Mouse (Mus musculus) erythroid progenitor cell, adult 5-6 weeks (primary cell): ENCODE data around the gene Map3k14. TPM values are rescaled to one million over a fixed set of nuclear protein-coding genes. Genes with fewer than 3 reads are reported as not detected.
"Not testable (repeated sequence)": the region's sequence is repeated elsewhere in the genome, so short reads cannot be mapped to it uniquely, and the experiment has no call there.

Experiments
- ATAC-seq: replicated peaks from 2 replicates; pipeline ENCODE4 v1.8.0; 2016; ENCODE audit warnings: moderate number of reproducible peaks, mild to moderate bottlenecking, moderate TSS enrichment, inconsistent platforms; ENCODE audit not compliant: poor library complexity, low FRiP score, severe bottlenecking
- total RNA-seq, 2 experiments: library from RNA; stranded (forward) in 1 of 2; stranded (reverse) in 1 of 2; fragments of 150-400 nt in 1 of 2; fragments of 186-747, 209-891 nt in 1 of 2; gene quantifications; 2 replicates each; pipeline versions ENCODE4 v1.2.3 to v1.2.4; 2015 to 2017; ENCODE audit warnings: low replicate concordance in 2 of 2

Map3k14 gene
- total RNA-seq (2015; ENCODE audit: low replicate concordance) = 2.9 and 3.8 TPM in 2 replicates
- total RNA-seq (2017; ENCODE audit: low replicate concordance) = 0.51 and 3.8 TPM in 2 replicates

GRCm38 (mm10) chr11:103267346-103268219 is at the start of gene Map3k14:
Gene Map3k14 (minus strand): TSS chr11:103267472.
- ATAC-seq = peak; percentile 82

GRCm38 (mm10) chr11:103315379-103315778 is 48.1 kb upstream of the Map3k14 start:
- ATAC-seq = no peak

- no peak for ATAC-seq
These were observed 47.6 kb upstream of the Map3k14 start for GRCm38 (mm10) chr11:103314736-103315374.

GRCm38 (mm10) chr11:103313542-103313941 is 46.3 kb upstream of the Map3k14 start:
- ATAC-seq = no peak

- ATAC-seq = no peak
These were observed 45.5 kb upstream of the Map3k14 start for GRCm38 (mm10) chr11:103312655-103313255.

GRCm38 (mm10) chr11:103311960-103312611 is 44.8 kb upstream of the Map3k14 start:
- no peak for ATAC-seq

GRCm38 (mm10) chr11:103309956-103310574 is 42.8 kb upstream of the Map3k14 start:
- no peak for ATAC-seq

- no peak for ATAC-seq
These were observed 40.6 kb upstream of the Map3k14 start for GRCm38 (mm10) chr11:103307910-103308309.

GRCm38 (mm10) chr11:103304525-103304924 is 37.3 kb upstream of the Map3k14 start:
- ATAC-seq = no peak

- no peak for ATAC-seq
These were observed 27.5 kb upstream of the Map3k14 start for GRCm38 (mm10) chr11:103294772-103295171.

- no peak for ATAC-seq
These were observed 26.8 kb upstream of the Map3k14 start for GRCm38 (mm10) chr11:103294066-103294465.

- no peak for ATAC-seq
These were observed 25.6 kb upstream of the Map3k14 start for GRCm38 (mm10) chr11:103292890-103293287.

- no peak for ATAC-seq
These were observed 25.0 kb upstream of the Map3k14 start for GRCm38 (mm10) chr11:103292152-103292889.

GRCm38 (mm10) chr11:103290841-103291240 is 23.6 kb upstream of the Map3k14 start:
- not testable (repeated sequence) for ATAC-seq

GRCm38 (mm10) chr11:103288291-103288963 is 21.2 kb upstream of the Map3k14 start:
- no peak for ATAC-seq

- ATAC-seq = no peak
These were observed 19.6 kb upstream of the Map3k14 start for GRCm38 (mm10) chr11:103286910-103287309.

GRCm38 (mm10) chr11:103285951-103286350 is 18.7 kb upstream of the Map3k14 start:
- ATAC-seq = no peak

- ATAC-seq = no peak
These were observed 18.0 kb upstream of the Map3k14 start for GRCm38 (mm10) chr11:103285276-103285675.
